Mouse (Mus musculus) olfactory bulb, adult 2 months (tissue): ENCODE measurements around the gene Wdhd1. TPM values are rescaled to one million over a fixed set of nuclear protein-coding genes. Genes with fewer than 3 reads are reported as not detected.

Experiments
- H3K27ac ChIP-seq: fragments of 200-500 bp; 2 replicates; pipeline ENCODE4 v1.5.1; 2012; ENCODE audit warnings: low read depth, low read length; ENCODE audit not compliant: insufficient read depth
- H3K4me1 ChIP-seq: fragments of 200-500 bp; 2 replicates; pipeline ENCODE4 v1.6.1; 2012; ENCODE audit warnings: low read length; ENCODE audit not compliant: control insufficient read depth, insufficient read depth
- H3K4me3 ChIP-seq: fragments of 200-500 bp; 2 replicates; pipeline ENCODE4 v1.5.1; 2012; ENCODE audit warnings: mild to moderate bottlenecking, low read depth, low read length, moderate library complexity; ENCODE audit not compliant: insufficient read depth
- CTCF ChIP-seq: fragments of 200-500 bp; IDR thresholded peaks from 2 replicates; pipeline ENCODE4 v1.5.1; 2012; ENCODE audit warnings: low read depth, mild to moderate bottlenecking, low read length, moderate library complexity; ENCODE audit not compliant: insufficient read depth
- POLR2A ChIP-seq: fragments of 200-500 bp; IDR thresholded peaks from 2 replicates; pipeline ENCODE4 v1.6.1; 2012; ENCODE audit warnings: mild to moderate bottlenecking, low read depth, low read length, moderate library complexity; ENCODE audit not compliant: insufficient read depth
- WGBS: fragments of 180-500 bp; shearing (Covaris S2); methylation state at CpG from one replicate; pipeline ENCODE4 v1.1.7; 2018; 5-methylcytosine and 5-hydroxymethylcytosine counted together
- polyA plus RNA-seq: library from polyadenylated mRNA; stranded (reverse); fragments of >200 nt; gene quantifications from 2 replicates; pipeline ENCODE4 v1.2.4, GENCODE M21; 2012; ENCODE audit warnings: low replicate concordance; ENCODE audit not compliant: missing spikeins, insufficient read depth, insufficient read length

The Wdhd1 gene
- polyA plus RNA-seq, 1 experiment, result not detected

DNA sequence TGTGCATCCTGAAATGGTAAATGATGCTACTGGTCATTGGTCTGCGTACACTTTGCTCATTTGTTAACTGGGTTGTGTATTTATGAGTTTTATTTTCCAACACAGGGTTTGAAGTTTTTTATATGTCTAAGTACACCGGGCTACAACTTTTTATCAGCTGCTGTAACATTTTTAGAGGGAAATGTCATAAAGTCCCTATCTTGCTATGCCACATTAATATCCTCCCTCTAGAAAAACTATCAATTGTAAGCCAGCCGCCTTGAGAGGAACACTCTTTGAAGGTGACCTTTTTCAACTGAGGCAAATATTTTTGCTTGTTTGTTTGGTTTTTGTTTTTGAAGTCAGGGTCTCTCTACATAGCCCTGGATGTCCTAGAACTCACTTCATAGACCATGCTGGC lies 42.6 kb downstream of the Wdhd1 start:
- H3K27ac ChIP-seq, result no peak overlapping the region
- 94% methylated on average over 3 of the region's 3 CpGs for WGBS
- H3K4me3 ChIP-seq, result no peak overlapping the region
- TF ChIP-seq CTCF, result no peak
- TF ChIP-seq POLR2A, result no peak
- no peaks in the 10 kb centered on the region for H3K4me1 ChIP-seq

DNA sequence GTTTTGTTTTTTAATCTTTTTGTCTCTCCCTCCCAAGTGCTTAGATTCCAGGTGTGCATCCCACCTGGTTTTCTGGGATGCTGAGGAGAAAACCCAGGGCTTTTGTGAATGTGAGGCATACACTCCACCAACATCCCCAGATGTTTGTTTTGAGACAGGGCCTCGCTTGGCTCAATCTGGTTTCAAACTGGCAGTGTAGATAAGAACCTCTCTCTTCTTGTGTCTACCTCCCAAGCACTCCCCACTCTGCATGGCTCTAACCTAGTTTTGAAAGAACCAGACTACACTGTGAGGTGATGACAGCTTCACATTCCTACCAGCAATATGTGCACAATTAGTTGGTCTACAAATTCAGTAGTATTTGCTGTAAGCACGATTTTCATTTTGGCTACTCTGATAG lies 43.1 kb downstream of the Wdhd1 start:
- Histone ChIP-seq H3K27ac (no peak overlapping the region), H3K4me1 (no peaks in the 10 kb centered on the region), H3K4me3 (no peak overlapping the region)
- TF ChIP-seq CTCF, result no peak
- no peak for TF ChIP-seq POLR2A
- WGBS, result 78% methylated on average over 2 of the region's 2 CpGs

DNA sequence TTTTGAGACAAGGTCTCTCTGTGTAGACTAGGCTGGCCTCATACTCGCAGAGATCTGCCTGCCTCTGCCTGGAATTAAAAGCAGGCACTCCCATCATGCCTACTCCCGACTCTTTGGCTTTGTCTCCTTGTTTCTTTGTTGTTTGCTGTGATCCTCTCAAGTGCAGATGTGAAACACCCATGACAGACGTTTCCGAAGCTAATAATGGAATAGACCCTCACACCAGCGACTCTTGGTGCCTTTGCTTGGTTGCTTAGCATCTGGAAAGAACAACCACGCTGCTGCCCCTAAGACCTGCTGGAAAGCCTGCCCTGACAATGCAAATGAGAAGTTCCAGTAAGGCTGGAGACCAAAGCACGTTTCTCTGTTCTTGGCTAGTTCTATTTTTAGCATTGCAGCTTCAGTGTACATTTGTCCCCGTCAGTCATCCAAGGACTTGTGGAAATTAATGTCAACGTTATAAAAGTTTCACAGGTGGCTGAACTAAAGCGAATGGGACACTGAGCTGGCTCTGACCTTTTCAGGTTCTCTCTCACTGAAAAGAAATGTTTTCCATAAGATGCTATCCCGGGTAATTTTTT lies 46.8 kb downstream of the Wdhd1 start:
- 76% methylated on average over 11 of the region's 11 CpGs for WGBS
- no peaks in the 10 kb centered on the region for H3K4me1 ChIP-seq
- no peak for TF ChIP-seq POLR2A
- no peak for TF ChIP-seq CTCF
- no peak overlapping the region for H3K27ac ChIP-seq
- H3K4me3 ChIP-seq, result no peak overlapping the region

DNA sequence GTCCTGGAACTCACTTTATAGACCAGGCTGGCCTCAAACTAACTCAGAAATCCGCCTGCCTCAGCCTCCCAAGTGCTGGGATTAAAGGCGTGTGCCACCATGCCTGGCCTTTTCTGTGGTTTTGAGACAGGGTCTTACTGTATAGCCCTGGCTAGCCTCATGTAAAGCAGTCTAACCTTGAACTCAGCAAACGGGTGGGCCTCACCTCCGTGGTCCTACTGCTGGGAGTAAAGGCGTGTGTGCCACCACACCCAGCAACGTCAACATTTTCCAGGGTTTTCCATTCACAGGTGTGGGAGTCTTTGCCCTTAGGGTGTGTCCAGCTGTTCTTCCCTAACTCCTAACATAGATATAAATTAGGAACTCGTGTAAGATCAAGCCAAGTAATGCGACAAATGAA lies 50.7 kb downstream of the Wdhd1 start:
- no peak overlapping the region for H3K4me3 ChIP-seq
- 95% methylated on average over 8 of the region's 8 CpGs for WGBS
- TF ChIP-seq CTCF (no peak), POLR2A (no peak)
- H3K27ac ChIP-seq, result no peak overlapping the region
- no peaks in the 10 kb centered on the region for H3K4me1 ChIP-seq

DNA sequence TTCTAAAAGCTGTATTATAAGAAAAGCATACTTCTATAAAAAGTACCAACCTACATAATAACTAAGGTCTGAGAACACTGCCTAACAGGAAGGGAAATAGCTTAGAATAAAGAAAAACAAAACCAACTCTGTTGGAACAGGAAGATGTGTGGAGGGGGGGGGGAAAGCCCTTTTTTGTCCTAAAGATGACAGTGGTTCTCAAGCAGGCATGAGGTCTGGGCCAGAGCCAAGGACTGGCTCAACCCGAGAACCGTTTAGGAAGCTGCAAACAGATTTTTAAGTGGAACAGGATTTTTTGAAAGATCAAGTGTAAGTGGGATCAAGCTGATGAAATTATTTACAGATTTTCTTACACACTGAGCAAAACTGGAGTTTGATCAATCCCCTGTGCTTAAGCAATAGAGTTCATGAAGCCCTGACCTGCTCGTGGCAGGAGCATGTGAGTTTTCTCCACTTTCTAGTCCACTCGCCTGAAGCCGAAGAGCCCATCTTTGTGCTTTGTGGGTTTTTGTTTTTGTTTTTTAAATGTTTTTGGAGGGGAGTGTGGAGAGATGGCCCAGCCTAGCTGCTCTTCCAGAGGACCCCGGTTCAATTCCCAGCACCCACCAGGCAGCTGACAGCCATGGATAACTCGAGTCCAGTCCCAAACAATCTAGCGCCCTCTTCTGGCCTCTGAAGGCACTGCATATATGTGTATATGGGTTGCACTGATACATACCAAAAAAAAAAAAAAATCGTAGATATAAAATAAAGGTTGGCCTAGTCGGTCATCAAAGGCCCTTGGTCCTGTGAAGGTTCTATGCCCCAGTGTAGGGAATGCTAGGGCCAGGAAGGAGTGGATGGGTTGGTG lies 52.0 kb downstream of the Wdhd1 start:
- WGBS, result 80% methylated on average over 10 of the region's 10 CpGs

DNA sequence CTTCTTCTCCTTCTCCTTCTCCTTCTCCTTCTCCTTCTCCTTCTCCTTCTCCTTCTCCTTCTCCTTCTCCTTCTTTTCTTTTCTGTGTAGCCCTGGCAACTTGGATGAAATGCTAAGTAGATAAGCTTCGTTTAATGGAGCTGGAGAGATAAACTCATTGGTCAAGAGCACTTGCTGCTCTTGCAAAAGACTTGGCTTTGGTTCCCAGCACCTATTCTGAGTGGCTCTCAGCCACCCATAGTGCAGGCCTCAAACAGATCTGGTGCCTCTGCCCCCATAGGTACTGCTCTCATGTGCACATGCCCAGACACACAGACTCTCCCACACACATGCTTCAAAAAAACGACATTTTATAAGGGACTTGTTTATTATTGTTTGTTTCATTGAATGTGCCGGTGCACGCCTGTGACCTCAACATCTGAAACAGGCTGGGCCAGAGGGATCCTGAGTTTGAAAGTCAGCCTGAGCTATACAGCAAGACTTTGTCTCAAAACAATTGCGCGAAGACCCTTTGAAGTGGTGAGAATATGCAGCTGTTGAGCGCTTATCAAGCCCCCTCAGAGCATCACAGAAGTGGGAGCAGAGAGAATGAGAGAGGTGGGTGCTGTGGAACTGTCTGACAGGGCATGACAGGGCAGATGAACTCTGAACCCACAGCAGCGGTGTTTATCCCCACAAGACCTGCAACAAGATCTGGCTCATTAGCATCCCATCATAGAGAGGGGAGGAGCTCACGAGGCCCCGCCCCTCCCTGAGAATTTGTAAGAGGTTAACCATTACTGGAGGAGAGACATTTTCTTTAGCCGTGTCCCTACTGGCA lies 53.8 kb downstream of the Wdhd1 start:
- TF ChIP-seq CTCF, result no peak
- TF ChIP-seq POLR2A, result no peak
- Histone ChIP-seq H3K4me3 (no peak overlapping the region), H3K27ac (no peak overlapping the region), H3K4me1 (no peaks in the 10 kb centered on the region)
- 80% methylated on average over 11 of the region's 11 CpGs for WGBS

More for the DNA sequence above, 52.0 kb downstream of the Wdhd1 start:
- H3K27ac ChIP-seq, result no peak overlapping the region
- TF ChIP-seq POLR2A, result no peak
- no peak for TF ChIP-seq CTCF
- no peak overlapping the region for H3K4me3 ChIP-seq
- no peaks in the 10 kb centered on the region for H3K4me1 ChIP-seq

DNA sequence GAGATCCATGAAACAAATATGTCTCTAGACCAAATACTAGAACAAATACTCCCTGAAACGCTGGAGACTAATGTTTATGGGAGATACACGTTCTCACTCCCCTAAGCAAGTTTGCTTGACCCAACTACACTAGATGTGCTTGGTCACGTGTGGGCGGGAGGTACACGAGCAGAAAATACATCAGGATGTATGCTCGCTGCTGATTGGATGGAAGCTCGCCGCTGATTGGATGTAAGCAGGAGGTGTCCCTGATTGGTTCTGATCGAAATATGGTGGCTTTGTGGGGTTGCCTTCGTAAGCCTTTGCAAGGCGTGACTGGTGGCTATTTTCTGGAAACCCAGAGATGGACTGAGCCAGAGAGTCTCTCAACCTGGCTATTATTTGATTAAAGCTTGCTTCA lies 55.1 kb downstream of the Wdhd1 start:
- Histone ChIP-seq H3K27ac (no peak overlapping the region), H3K4me1 (no peaks in the 10 kb centered on the region), H3K4me3 (no peak overlapping the region)
- 83% methylated on average over 11 of the region's 11 CpGs for WGBS
- TF ChIP-seq POLR2A (no peak), CTCF (no peak)

DNA sequence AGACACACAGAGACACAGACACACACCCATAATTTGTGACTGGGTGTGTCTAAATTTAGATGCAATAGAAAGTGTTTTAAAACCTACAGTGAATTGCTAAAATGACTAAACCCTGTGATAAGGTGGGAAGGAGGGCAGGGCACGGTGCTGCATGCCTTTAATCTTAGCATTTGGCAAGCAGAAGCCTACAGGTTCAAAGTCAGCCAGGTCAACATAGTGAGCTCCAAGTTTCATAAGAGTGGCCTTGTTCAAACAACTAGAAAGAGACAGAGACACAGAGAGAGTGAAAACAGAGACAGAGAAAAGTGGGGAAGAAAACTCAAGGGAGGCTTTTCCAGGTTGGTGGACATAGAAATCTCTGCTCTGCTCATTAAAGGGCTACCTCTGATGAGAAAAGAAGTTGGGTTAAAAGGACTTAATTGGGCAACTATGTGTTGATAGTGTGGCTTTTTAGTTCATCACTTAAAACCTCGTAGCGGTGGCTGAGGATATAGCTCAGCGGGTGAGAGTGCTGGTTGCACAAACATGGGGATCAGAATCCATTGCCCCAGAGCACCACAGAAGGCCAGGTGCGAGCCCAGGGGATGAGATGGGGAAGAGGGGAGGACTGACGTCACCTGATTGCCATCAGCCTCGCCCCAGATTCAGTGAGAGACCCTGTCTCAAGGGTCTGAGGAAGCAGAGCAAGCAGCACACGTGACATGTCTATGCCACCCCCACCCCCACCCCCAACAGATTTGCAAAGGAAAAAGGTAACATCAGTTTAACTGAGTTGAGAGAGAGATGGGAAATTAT lies 56.2 kb downstream of the Wdhd1 start:
- Histone ChIP-seq H3K4me3 (no peak overlapping the region), H3K4me1 (no peaks in the 10 kb centered on the region), H3K27ac (no peak overlapping the region)
- TF ChIP-seq CTCF (no peak), POLR2A (no peak)
- whole genome bisulfite sequencing, result 86% methylated on average over 8 of the region's 8 CpGs
